ENCODE assay signal across 8 mouse cellular contexts in the genomic region with DNA sequence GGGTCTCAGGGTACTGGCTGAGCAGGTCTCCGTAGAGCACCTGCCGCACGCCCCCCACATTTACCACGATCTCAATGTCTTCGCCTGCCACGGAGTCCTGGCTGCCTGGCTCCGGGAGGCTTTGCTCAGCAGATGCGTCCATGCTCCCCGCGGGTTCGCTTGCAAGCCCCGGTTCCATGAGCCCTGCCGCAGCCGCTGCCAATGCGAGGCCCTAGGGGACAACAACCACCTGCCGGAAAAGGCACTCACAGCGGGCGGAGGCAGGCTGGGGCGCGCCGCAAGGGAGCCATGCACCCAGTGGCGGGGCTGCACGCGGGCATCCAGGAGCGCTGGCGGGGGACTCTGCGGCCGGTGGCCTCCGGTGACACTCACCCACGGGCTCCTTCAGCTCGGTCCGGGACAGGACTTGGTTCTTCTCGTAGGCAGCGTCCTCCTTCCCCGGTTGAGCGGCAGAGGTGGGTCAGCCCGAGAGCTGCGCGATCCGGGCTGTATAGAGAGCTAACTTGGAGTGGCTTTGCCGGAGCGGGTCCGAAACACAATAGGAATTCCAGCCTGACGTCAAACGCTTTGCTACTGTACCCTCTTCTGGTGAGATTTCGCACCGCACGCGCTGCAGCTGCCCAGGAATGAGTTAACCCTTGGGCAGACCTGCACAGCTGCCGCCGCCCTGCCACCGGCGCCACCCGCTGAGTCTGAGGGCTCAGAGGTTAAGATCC. TPM values are rescaled to one million over a fixed set of nuclear protein-coding genes. Genes with fewer than 3 reads are reported as not detected.
A peak's percentile ranks its signal among the peaks of the same experiment; 100 is the strongest.
DNase-seq lines count a peak whose midpoint lies in the region; ATAC-seq lines count a peak whose summit lies in the region.

No protein-coding gene starts in this region.

- H3K4me2 ChIP-seq in heart, embryonic 16.5 days (ENCODE audit: low read depth, low read length): peak overlapping the region; percentile 92
- H3K4me2 ChIP-seq in liver, embryonic 11.5 days: peak overlapping the region; percentile 65

- H3K27ac ChIP-seq in heart, embryonic 16.5 days (ENCODE audit: low read length): no peak overlapping the region
- no peak overlapping the region for H3K27ac ChIP-seq in liver, embryonic 11.5 days (ENCODE audit: low read depth, low read length)

- under 1% methylated on average over 53 of the region's 54 CpGs for WGBS in heart, embryonic 16.5 days
- 2% methylated on average over 51 of the region's 54 CpGs for WGBS in liver, embryonic 11.5 days

- H3K4me3 ChIP-seq in heart, embryonic 16.5 days (ENCODE audit: low read length): peak overlapping the region; percentile 55
- H3K4me3 ChIP-seq in liver, embryonic 11.5 days (ENCODE audit: low read depth, low read length): peak overlapping the region; percentile 41

- H3K4me1 ChIP-seq in heart, embryonic 16.5 days (ENCODE audit: control insufficient read depth, insufficient read depth, low read length): peaks cover 4% of the 10 kb centered on the region; the same call in 1 of the 2 replicates
- no peaks in the 10 kb centered on the region for H3K4me1 ChIP-seq in liver, embryonic 11.5 days (replicated peaks; ENCODE audit: control insufficient read depth, insufficient read depth, low read length)

- no peaks in the 10 kb centered on the region for H3K9me3 ChIP-seq in heart, embryonic 16.5 days (replicated peaks; ENCODE audit: control insufficient read depth, low read length)
- H3K9me3 ChIP-seq in liver, embryonic 11.5 days (ENCODE audit: control insufficient read depth, low read length): no peaks in the 10 kb centered on the region

- ATAC-seq in heart, embryonic 16.5 days (replicated peaks; ENCODE audit: extremely low read depth, insufficient read depth, low FRiP score): peak; percentile 56; the same call in 1 of the 2 replicates
- ATAC-seq in liver, embryonic 11.5 days (replicated peaks; ENCODE audit: low FRiP score): no peak

- H3K27me3 ChIP-seq in heart, embryonic 16.5 days (ENCODE audit: control insufficient read depth, insufficient read depth, low read length): peaks cover 32% of the 10 kb centered on the region
- peaks cover 35% of the 10 kb centered on the region for H3K27me3 ChIP-seq in liver, embryonic 11.5 days (replicated peaks; ENCODE audit: control insufficient read depth, insufficient read depth, low read length)

- no peaks in the 10 kb centered on the region for H3K36me3 ChIP-seq in heart, embryonic 16.5 days (ENCODE audit: control insufficient read depth, insufficient read depth)
- no peaks in the 10 kb centered on the region for H3K36me3 ChIP-seq in liver, embryonic 11.5 days (ENCODE audit: control insufficient read depth, insufficient read depth, low read length)

- DNase-seq in ovary, postnatal 14 days (ENCODE audit: low spot score): peak; percentile 39
- no peak for DNase-seq in ovary, postnatal 10 days (ENCODE audit: low spot score)
- DNase-seq in embryo, embryonic 10 days (ENCODE audit: low spot score): peak; percentile 88
- peak; percentile 67 for DNase-seq in kidney, postnatal 10 days
- peak; percentile 52 for DNase-seq in liver, embryonic 11.5 days (ENCODE audit: low spot score)
- peak; percentile 79 for DNase-seq in neural tube, embryonic 10.5 days (ENCODE audit: extremely low spot score, low spot score)
- DNase-seq in urinary bladder, postnatal 4 days (ENCODE audit: low spot score in 2 of 2): peak; percentile 36 to 71

- H3K9ac ChIP-seq in heart, embryonic 16.5 days (ENCODE audit: low read length): peak overlapping the region; percentile 54
- H3K9ac ChIP-seq in liver, embryonic 11.5 days (ENCODE audit: low read depth, low read length): no peak overlapping the region

RNA-seq across cellular contexts. Expression of gene Kcnf1, which starts 0.5 kb away (rescaled TPM):
- polyA plus RNA-seq in heart, embryonic 16.5 days (2015; fragmentation: Nextera tagmentation; extraction: Ambion mirVana): 0.15 and 0.20 TPM in 2 replicates
- polyA plus RNA-seq in liver, embryonic 11.5 days (2014; fragmentation: Nextera tagmentation; extraction: Ambion mirVana): 0.53 and 0.82 TPM in 2 replicates
